Mouse (Mus musculus): ENCODE measurements around the gene Dppa5a.

DNA sequence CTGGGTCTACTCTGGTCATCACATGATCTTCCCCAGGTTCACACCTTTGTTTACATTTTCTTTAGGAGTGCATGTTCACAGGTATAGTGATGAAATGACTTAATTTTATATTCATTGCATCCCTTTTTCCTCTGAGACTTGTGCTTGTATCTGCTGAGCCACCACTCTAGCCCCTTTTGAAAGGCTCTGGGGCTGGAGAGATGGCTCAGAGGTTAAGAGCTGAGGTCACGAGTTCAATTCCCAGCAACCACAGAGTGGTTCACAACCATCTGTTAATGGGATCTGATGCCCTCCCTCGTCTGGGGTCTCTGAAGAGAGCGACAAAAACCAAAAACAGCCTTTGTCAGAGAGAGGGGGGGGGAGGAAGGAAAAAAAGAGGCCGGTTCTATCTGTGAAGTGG lies 7.5 kb upstream of the Dppa5a start:
- TF ChIP-seq CTCF (IDR thresholded peaks at IDR 0.05; ENCODE audit: low read depth, low read length) (no peak), GATA1 (IDR thresholded peaks at IDR 0.05; ENCODE audit: borderline replicate concordance, low read length) (no peak)
